Mouse (Mus musculus) limb, embryonic 12.5 days (tissue): ENCODE results near the gene Tubgcp3. TPM values are rescaled to one million over a fixed set of nuclear protein-coding genes. Genes with fewer than 3 reads are reported as not detected.
A peak's percentile ranks its signal among the peaks of the same experiment; 100 is the strongest.
"Not testable (repeated sequence)": the region's sequence is repeated elsewhere in the genome, so short reads cannot be mapped to it uniquely, and the experiment has no call there.

Experiments
- ATAC-seq: fragments of 200-750 bp; cut with Nextera tagmentation; 2 replicates; pipeline ENCODE4 v1.8.0; 2017; ENCODE audit warnings: low read depth, moderate TSS enrichment; ENCODE audit not compliant: insufficient number of reproducible peaks, insufficient read depth, low FRiP score, low TSS enrichment
- H3K27ac ChIP-seq: fragments of 300-500 bp; sonication (generic); 2 replicates; pipeline ENCODE4 v1.5.1; 2016; ENCODE audit warnings: mild to moderate bottlenecking, moderate library complexity
- H3K27me3 ChIP-seq: fragments of 300-500 bp; sonication (generic); 2 replicates; pipeline ENCODE4 v1.6.1; 2016; ENCODE audit warnings: mild to moderate bottlenecking, moderate library complexity
- H3K36me3 ChIP-seq: fragments of 300-500 bp; sonication (generic); 2 replicates; pipeline ENCODE4 v1.6.1; 2016; ENCODE audit warnings: mild to moderate bottlenecking, moderate library complexity
- H3K4me1 ChIP-seq: fragments of 300-500 bp; sonication (generic); replicated peaks from 2 replicates; pipeline ENCODE4 v1.6.1; 2016
- H3K4me2 ChIP-seq: fragments of 300-500 bp; sonication (generic); 2 replicates; pipeline ENCODE4 v1.6.1; 2016; ENCODE audit warnings: mild to moderate bottlenecking, moderate library complexity
- H3K4me3 ChIP-seq: fragments of 300-500 bp; sonication (generic); replicated peaks from 2 replicates; pipeline ENCODE4 v1.5.1; 2016; ENCODE audit warnings: mild to moderate bottlenecking
- H3K9ac ChIP-seq: fragments of 300-500 bp; sonication (generic); replicated peaks from 2 replicates; pipeline ENCODE4 v1.6.1; 2016; ENCODE audit warnings: mild to moderate bottlenecking, moderate library complexity
- H3K9me3 ChIP-seq: fragments of 300-500 bp; sonication (generic); 2 replicates; pipeline ENCODE4 v1.6.1; 2016; ENCODE audit warnings: mild to moderate bottlenecking, moderate library complexity
- WGBS: fragments of 180-500 bp; shearing (Covaris S2); methylation state at CpG from one replicate; pipeline ENCODE4 v1.1.7; 2016; 5-methylcytosine and 5-hydroxymethylcytosine counted together
- polyA plus RNA-seq: library from polyadenylated mRNA; unstranded; fragments of >200 nt; fragmentation: Nextera tagmentation; extraction: Ambion mirVana; gene quantifications from 2 replicates; pipeline ENCODE4 v1.2.1, GENCODE M21; 2016

The Tubgcp3 gene
- polyA plus RNA-seq, 1 experiment from 2014 or later = 48.2 TPM

DNA sequence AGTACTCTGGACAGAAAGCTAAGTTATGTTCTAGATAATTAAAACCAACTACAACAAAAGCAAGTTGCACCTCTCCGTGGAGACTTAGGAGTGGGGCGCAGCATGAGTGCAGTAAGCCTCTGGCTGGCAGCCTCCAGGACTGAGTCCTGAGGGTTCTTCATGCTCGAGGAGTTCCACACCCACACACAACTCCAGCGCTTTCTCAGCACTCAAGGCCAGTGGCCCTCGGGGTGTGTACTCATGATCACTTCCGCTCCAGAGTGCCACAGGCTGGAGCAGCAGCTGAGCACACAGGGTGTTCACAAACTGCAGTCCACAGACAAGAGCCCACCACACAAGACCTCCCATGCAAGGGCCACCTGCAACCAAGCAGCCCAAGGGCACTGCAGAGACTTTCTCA, 30.5 kb downstream of the Tubgcp3 start:
- Histone ChIP-seq H3K27me3 (no peaks in the 10 kb centered on the region), H3K4me3 (no peak overlapping the region), H3K36me3 (peaks cover 81% of the 10 kb centered on the region), H3K4me2 (no peak overlapping the region), H3K27ac (no peak overlapping the region), H3K9me3 (no peaks in the 10 kb centered on the region), H3K9ac (no peak overlapping the region), H3K4me1 (no peaks in the 10 kb centered on the region; the same call in 1 of the 2 replicates)
- WGBS = 91% methylated on average over 6 of the region's 6 CpGs
- no peak for ATAC-seq

DNA sequence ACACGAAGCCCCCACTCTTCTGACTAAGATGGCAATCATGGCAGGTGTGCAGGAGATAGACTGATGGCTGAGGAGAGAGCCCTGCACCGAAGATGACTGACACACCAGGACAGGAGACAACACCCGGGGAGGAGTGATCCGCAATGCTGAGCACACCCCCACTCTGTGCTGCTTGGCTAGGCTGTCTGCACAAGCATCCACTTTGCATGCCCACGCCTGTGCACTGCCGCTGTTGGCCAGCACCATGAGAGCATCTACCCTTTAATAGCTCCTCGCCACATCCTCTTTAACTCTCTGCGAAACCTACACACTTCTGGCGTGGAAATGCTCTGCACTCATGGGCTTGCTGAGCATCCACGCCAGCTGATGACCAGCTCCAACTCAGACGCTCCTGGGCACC, 33.6 kb downstream of the Tubgcp3 start:
- Histone ChIP-seq H3K9me3 (no peaks in the 10 kb centered on the region), H3K4me3 (no peak overlapping the region), H3K27ac (no peak overlapping the region), H3K4me2 (no peak overlapping the region), H3K9ac (no peak overlapping the region), H3K36me3 (peaks cover 81% of the 10 kb centered on the region), H3K27me3 (no peaks in the 10 kb centered on the region), H3K4me1 (no peaks in the 10 kb centered on the region)
- no peak for ATAC-seq
- 92% methylated on average over 11 of the region's 11 CpGs for WGBS

DNA sequence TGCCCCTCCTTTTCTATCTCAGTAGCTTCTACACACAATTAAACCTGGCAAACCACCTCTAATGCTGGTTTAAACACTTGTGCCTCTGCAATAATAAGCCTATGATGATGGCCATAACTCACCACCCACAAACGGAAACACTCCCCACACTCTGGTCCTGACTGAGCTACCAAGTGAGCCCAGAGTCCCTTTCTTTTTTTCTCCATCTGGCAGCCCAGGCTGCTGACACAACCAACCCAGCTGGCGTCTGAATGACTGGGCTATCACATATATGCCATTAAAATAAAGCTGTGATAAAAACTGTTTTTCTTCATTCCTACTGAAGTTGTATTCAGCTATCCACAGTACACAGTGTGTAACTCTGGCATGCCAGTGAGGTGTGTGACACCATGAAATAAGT, 36.7 kb downstream of the Tubgcp3 start:
- Histone ChIP-seq H3K4me1 (no peaks in the 10 kb centered on the region), H3K27ac (no peak overlapping the region), H3K27me3 (no peaks in the 10 kb centered on the region), H3K36me3 (peaks cover 92% of the 10 kb centered on the region), H3K4me2 (no peak overlapping the region), H3K4me3 (no peak overlapping the region), H3K9me3 (no peaks in the 10 kb centered on the region), H3K9ac (no peak overlapping the region)
- WGBS = 84% methylated on average over 2 of the region's 2 CpGs
- ATAC-seq = no peak

DNA sequence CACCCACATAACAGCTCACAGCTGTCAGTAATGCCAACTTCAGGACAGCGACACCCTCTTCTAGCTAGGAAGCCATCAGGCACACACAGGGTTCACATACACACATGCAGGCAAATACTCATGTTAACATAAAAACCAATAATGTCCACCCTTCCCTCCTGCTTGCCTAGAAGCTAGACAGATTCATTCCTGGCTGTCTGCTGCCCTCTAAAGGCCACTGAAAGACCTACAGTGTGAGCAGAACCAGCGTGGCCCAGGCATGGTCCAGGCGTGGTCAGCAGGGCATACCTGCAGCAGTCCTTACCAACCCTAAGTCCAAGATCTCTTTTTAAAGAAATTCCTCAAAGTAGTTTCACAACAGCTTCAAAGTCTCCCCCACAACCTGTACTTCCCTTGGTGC, 43.0 kb downstream of the Tubgcp3 start:
- Histone ChIP-seq H3K27ac (no peak overlapping the region), H3K9ac (no peak overlapping the region), H3K36me3 (peaks cover 65% of the 10 kb centered on the region), H3K4me2 (no peak overlapping the region), H3K27me3 (no peaks in the 10 kb centered on the region), H3K9me3 (no peaks in the 10 kb centered on the region), H3K4me1 (peaks cover 34% of the 10 kb centered on the region), H3K4me3 (no peak overlapping the region)
- ATAC-seq = no peak
- WGBS = 45% methylated on average over 3 of the region's 3 CpGs

DNA sequence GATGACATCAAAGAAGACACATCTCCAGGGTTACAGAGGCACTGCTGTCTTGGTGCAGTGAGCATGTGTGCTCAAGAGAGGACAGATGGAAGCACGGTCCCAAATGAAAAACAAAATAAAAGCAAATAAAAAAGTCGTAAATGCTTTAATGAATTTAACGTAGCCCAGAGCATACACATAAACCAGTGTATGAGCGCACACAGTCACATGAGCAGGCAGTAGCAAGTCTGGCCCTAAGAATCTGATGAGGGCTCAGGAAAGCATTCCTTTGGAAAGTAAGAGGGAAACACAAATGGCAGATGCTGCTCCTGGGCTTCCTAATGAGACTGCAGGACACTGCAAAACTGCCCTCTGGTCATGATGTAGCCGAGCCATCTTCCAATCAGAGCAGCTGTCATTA, 46.2 kb downstream of the Tubgcp3 start:
- no peaks in the 10 kb centered on the region for H3K9me3 ChIP-seq
- H3K36me3 ChIP-seq = peaks cover 69% of the 10 kb centered on the region
- 55% methylated on average over 5 of the region's 5 CpGs for WGBS
- ATAC-seq = no peak
- no peak overlapping the region for H3K9ac ChIP-seq
- no peak overlapping the region for H3K4me2 ChIP-seq
- no peaks in the 10 kb centered on the region for H3K27me3 ChIP-seq
- H3K4me3 ChIP-seq = no peak overlapping the region
- peak overlapping the region; percentile 62; the same call in 1 of the 2 replicates for H3K27ac ChIP-seq
- H3K4me1 ChIP-seq = peaks cover 34% of the 10 kb centered on the region

DNA sequence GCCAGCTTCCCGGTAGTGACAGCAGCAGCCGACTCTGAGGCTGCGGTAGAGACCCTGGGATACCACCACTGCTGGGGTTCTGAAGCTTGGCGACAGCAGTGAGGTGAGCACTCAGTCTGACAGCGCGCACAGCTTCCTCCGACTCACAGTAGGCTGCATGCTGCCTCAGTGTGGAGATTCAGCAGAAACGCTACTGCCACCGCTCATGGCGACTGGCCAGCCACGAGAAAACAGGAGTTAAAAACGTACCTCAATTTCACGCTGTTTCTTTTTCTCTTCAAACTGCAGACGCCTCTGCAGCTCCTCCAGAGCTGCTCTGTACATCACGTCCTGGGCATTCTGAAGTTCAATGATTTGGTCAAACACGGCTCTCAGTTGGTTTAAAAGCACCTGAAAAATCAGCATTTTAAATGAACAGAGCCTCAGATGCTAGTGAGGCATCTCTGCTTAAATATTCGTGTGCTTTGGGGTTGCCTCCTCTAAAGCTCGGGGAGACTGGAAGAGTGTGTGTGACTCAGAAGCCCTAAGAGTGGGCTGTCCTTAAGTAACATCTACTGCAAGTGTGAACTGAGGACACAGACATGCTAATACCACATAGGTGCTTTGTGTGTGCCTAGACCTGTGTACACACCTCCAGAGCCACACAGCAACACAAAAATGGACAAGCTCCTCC, 50.4 kb downstream of the Tubgcp3 start:
- Histone ChIP-seq H3K4me2 (no peak overlapping the region), H3K4me1 (peaks cover 23% of the 10 kb centered on the region), H3K9ac (no peak overlapping the region), H3K9me3 (no peaks in the 10 kb centered on the region), H3K4me3 (no peak overlapping the region), H3K36me3 (peaks cover 71% of the 10 kb centered on the region), H3K27me3 (no peaks in the 10 kb centered on the region), H3K27ac (no peak overlapping the region)
- 91% methylated on average over 18 of the region's 18 CpGs for WGBS
- ATAC-seq = no peak

DNA sequence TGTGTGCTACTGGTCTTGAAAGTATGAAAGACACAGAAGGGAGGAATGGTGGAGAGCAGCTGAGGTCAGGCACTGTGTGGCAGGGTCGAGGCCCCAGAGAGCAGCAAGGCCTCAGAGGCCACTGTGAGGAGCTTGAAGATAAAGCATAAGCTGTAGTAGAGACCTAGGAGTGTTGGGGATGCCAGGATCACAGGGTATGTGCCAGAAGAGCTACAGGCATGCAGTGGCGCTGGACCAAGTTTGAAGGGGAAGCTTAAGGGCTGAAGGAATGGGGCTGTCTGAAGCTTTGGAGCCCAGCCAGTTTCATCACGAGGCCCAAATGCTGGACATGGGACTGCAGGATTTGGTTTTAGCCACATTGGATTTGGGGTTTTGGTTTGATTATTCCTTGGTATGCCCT, 54.7 kb downstream of the Tubgcp3 start:
- not testable (repeated sequence) for H3K9me3 ChIP-seq, H3K9ac ChIP-seq, ATAC-seq, H3K4me1 ChIP-seq, H3K27ac ChIP-seq, H3K4me3 ChIP-seq, H3K27me3 ChIP-seq, H3K4me2 ChIP-seq
- peaks cover 73% of the 10 kb centered on the region for H3K36me3 ChIP-seq
- WGBS = 89% methylated on average over 3 of the region's 3 CpGs

DNA sequence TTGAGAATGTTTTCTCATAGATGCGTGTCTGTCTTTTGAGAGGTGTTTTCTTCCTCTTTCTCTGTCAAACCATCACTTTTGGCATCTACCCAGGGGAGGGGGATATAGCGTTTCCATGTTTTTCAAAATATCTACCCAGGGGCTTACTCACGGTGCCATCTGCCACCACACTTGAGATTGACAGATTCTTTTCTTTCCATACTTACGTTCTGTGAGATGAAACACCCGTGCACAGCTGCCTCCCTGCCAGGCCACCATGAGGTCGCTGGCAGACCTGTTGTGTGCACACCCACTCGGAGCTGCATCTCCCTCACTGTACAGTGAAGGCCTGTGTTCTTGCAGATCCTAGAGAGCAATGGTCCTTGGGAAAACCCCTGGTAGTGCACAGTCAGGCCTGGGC, 58.8 kb downstream of the Tubgcp3 start:
- Histone ChIP-seq H3K4me2 (no peak overlapping the region), H3K9ac (no peak overlapping the region), H3K27me3 (no peaks in the 10 kb centered on the region), H3K27ac (no peak overlapping the region), H3K4me1 (no peaks in the 10 kb centered on the region), H3K4me3 (no peak overlapping the region), H3K36me3 (peaks cover 40% of the 10 kb centered on the region), H3K9me3 (no peaks in the 10 kb centered on the region)
- WGBS = 87% methylated on average over 7 of the region's 7 CpGs
- ATAC-seq = no peak

DNA sequence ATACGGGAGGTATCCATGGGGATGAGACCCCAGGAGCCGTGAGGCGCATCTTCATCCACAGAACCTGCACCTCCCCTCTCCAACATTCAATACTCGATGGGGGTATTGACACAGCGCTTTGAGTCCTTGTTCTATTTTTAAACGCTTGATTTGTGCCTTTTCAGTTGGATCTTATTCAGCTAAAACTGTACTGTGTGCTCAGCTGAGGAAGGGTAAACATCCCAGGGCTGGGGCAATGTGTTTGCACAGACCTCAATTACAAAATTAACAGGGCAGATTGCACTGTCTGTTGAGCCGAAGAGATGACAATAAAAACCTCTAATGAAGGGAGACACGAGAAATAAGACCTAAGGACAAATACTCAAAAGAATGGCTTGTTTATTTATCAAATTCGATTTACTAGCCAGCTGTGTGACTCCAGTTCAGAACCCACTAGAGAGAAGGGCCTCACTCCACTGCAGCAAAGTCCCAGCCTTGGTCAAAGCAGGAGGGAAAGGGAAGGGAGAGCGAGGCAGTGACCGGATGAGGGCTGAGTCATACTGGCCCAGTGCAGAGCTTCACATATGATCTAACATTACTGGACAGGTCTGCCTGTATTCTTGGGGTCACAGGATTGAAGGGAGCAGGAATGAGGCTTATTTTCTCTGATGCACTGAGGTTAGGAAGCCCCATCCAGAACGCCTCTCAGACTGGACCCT, 62.1 kb downstream of the Tubgcp3 start:
- WGBS = 72% methylated on average over 12 of the region's 12 CpGs
- no peaks in the 10 kb centered on the region for H3K9me3 ChIP-seq
- H3K4me2 ChIP-seq = no peak overlapping the region
- H3K9ac ChIP-seq = no peak overlapping the region
- 0 out of 2 replicates have a peak, but pooled peaks cover 3% of the 10 kb centered on the region for H3K27me3 ChIP-seq
- H3K27ac ChIP-seq = no peak overlapping the region
- H3K4me1 ChIP-seq = no peaks in the 10 kb centered on the region
- H3K4me3 ChIP-seq = no peak overlapping the region
- H3K36me3 ChIP-seq = peaks cover 13% of the 10 kb centered on the region
- no peak for ATAC-seq

DNA sequence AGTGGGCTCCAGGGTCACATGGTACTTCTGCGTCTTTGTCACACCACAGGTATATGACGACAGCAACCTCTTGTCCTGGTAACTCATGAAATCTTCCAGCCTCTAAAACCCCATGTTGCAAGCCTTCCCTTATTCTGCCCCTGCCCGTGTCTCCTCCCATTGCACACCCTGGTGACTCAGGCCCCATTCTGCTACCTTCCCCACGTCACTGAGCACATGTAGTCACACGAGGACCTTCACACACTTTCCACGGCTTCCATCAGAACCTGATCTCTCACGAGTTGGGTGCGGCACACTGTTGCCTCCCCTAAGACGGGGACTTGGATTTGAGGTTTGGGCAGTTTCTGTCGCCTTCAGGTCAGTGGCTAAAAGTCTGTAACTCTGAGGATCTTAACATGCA, 63.2 kb downstream of the Tubgcp3 start:
- ATAC-seq = no peak
- no peak overlapping the region for H3K27ac ChIP-seq
- H3K4me2 ChIP-seq = no peak overlapping the region
- H3K4me1 ChIP-seq = no peaks in the 10 kb centered on the region
- no peaks in the 10 kb centered on the region for H3K9me3 ChIP-seq
- 0 out of 2 replicates have a peak, but pooled peaks cover 6% of the 10 kb centered on the region for H3K36me3 ChIP-seq
- WGBS = 78% methylated on average over 10 of the region's 10 CpGs
- H3K27me3 ChIP-seq = 0 out of 2 replicates have a peak, but pooled peaks cover 3% of the 10 kb centered on the region
- H3K4me3 ChIP-seq = no peak overlapping the region
- no peak overlapping the region for H3K9ac ChIP-seq

DNA sequence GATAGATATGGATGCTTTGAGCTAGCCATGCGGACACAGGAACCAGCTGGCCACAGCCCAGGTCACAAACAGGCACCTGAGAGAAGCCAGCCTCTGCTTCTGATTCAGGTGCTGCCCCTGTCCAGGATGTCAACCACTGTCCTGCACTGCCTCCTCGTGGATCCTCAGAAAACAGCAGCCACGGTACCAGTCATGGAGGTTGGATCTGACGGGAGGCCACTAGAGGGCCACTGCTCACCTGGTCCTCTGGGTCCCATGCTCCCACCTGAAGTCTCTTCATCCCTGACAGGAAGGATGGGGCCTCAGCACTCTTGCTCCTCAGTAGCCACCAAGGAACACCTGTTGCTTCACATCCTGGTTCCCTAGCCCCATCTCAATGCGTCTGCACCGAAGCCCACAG, 64.8 kb downstream of the Tubgcp3 start:
- no peaks in the 10 kb centered on the region for H3K9me3 ChIP-seq
- H3K27ac ChIP-seq = no peak overlapping the region
- no peaks in the 10 kb centered on the region for H3K4me1 ChIP-seq
- WGBS = 22% methylated on average over 6 of the region's 6 CpGs
- H3K27me3 ChIP-seq = peaks cover 7% of the 10 kb centered on the region; the same call in 1 of the 2 replicates
- H3K4me2 ChIP-seq = no peak overlapping the region
- H3K4me3 ChIP-seq = no peak overlapping the region
- H3K36me3 ChIP-seq = no peaks in the 10 kb centered on the region
- no peak for ATAC-seq
- no peak overlapping the region for H3K9ac ChIP-seq
